Mouse (Mus musculus) urinary bladder, postnatal 25 days (tissue): ENCODE results near the gene Gpr33.

Experiments used
- DNase-seq: peaks from one replicate; pipeline ENCODE4 v3.0.0; 2022; ENCODE audit warnings: low spot score

The Gpr33 gene

DNA sequence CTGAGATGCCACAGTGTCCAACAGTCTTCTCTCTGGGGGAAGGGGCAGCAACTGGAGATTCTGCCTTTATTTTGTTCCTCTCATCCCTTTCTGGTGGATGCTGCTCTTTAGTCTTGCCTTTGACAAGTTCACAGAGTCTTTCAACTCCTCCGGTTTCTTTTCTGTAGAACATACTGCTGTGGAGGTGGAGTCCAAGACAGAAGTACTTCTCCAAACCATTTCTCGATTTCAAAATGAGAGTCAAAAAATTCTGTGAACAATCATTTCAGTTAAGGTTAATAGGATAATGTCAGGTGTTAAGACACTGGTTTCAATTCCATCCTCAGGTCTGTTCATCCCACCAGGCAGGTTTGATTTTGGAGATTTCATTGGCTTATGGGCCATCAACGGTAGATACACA, at the start of gene Gpr33:
Gene Gpr33 (minus strand): TSS at position 101 of the 400 bp plus-strand sequence.
- no peak for DNase-seq

DNA sequence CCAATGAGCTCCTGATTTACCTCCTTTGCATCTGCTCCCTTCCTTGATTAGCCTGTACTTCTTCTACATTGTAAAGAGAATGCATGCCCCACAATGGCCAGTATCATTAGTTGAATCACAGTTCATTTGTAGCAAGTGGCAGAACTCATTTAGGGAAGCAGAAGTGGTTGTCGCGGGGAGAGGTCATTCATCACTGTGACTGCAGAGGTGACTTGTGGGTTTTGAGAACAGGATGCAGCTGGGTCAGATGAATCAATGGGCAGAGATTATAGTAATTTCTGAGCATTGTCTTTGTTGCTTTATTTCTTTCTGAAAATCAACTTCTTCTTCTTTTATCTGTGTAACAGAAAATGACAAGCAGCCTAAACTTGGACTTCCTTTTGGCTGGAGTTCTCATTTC, 21.5 kb upstream of the Gpr33 start:
- DNase-seq, result no peak

DNA sequence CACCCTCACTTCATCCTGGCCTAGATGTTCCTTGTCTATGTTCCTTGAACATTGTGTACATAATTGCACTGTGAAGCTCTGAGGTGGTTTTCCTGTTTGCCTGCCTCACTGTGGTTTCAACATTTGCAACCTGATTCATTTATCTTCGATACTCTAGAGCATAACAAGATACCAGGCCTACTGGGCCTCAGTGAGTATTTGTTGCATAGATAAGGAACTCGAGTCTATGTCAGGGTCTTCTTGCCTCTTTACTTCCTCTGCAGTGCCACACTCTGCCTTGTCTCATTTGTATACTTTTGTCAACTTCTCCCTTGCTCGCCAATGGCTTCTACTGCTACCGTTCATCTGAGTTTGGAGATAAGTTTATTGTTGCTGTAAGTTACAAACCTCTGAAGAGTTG, 18.5 kb upstream of the Gpr33 start:
- DNase-seq, result no peak

DNA sequence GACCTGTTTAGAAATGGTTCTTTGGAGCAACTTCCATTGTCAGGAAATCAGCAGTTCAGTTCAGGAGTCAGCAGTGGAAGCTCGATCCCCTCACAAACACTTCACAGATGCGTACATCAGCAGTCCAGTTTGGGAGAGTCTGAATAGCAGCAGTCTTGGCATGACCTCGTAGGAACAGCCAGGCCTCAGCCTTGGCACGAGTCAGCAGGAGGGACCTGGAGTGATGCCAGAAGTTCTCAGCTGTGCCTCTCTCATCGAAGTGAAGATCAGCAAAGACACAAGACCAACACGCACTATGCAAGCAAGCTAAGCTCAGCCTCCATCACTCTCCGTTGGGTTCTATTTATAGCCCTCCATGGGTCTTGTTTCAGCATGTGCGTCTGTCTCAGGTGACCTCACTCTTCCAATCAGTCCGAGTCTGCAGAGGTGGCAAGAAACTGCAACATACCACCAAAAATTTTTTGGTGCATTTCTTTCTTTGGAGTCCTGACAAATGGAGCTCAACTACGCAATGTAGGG, 15.0 kb upstream of the Gpr33 start:
- DNase-seq, result no peak

DNA sequence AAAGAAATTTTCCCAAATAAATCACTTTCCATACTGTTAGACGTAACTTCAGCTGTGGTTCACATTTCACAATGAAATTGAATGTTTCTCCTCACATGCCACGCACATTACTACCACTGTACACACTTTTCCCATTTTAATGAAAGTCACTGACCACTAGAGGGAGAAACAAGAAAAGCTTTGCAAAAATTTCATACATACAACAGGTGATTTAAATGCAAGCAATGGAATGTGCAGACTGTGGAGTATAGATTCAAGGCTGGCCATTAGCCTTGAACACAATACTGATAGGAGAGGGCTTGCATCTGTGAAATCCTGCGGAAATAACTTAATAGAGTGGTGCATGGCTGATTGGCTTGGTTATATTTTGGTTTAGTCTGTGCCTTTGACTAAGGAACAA, 10.5 kb upstream of the Gpr33 start:
- DNase-seq, result no peak

DNA sequence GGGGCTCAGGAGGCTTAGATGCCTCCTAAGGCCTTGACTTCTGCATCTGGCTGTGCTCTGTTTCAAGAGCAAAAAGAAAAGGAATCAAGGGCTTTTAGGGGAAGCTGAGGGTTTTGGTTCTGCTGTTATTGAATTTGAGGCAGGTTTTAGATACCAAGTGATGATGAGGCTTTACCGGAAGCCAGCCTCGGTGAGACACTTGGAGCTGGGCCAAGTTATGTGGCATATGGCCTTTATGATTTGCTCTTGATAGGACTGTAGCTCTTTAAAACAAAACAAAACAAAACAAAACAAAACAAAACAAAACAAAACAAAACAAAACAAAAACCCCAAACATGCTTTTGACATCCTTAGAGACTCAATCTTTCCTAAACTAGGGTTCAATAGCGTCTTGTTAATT, 7.1 kb upstream of the Gpr33 start:
- no peak for DNase-seq

DNA sequence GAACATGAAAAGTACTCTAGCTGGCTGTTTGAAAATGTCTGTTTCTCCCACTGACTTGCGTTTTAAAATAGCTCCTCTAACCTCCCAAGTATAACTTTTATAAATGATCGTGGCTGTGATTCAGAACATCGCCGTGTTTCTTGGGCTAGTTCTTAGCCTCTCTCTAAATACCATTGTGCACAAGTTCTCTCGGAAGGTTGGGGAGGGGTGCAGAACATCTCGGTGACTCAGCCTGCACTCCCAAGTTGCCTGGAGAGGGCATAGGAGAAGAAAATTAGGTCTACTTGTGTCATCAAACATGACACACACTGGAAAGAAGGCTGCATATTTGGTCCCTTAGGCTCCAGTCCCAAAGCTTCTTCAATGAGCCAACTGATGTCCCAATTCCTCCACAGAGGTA, 4.4 kb upstream of the Gpr33 start:
- DNase-seq, result no peak

DNA sequence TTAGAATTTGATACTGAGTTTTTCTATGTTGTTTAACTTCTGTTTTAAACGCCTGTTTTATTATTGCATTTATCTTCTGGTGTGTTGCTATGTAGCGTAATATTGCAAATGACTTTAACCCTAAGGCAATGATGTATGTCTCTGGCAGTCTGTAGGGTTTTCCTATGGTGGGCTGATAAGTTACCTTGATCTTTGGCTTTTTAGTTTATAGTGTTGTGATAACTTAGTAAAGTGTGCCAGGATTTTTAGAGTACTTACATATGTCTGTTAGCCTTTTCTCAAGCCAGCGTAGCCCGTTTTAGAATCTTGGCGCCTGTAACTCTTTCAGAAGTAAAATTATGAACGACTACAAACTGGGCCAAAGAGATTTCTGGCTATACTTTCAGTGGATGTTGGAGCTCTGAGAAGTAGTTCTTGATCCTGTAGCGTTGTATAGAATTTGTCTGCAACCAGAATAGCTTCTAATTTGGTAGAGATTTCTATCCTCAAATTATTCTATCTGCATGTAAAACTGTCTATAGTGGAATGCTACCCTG, 13.3 kb downstream of the Gpr33 start:
- DNase-seq, result no peak

DNA sequence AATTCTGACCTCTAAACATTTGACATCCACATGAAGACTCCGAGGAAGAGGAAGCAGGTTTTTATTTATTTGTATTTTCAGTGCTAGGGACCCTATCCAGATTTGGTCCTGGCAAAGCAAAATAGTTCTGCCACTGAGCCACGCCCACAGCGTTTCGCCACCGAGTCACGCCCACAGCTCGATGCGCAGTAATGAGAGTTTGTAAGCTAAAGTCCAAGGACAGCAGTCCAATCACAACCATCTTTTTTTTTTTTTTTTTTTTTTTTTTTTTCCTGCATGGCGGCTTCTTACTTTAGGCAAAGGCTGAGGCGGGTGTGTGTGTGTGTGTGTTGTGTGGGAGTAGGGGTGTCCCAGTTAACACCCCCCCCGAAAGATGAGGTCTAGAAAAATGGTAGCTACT, 13.8 kb downstream of the Gpr33 start:
- DNase-seq, result no peak

DNA sequence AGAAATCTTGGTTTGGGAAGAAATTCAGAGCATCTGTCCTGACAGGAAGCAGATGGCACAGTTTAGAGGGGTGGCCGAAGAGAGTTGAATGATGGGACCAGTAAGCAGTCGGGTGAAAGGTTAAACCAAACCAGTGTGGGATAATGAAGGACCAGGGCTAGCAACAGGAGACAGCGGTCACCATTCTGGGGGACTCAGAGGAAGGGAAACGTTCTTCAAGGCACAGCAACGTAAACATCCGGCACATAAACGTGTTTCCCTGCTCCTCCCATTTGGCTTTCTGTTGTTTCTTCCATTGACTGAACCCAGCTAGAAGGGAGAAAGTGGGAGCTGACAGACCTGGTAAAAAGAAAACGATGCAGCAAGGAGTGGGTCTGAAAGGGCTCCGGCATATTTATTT, 14.6 kb downstream of the Gpr33 start:
- DNase-seq, result no peak

DNA sequence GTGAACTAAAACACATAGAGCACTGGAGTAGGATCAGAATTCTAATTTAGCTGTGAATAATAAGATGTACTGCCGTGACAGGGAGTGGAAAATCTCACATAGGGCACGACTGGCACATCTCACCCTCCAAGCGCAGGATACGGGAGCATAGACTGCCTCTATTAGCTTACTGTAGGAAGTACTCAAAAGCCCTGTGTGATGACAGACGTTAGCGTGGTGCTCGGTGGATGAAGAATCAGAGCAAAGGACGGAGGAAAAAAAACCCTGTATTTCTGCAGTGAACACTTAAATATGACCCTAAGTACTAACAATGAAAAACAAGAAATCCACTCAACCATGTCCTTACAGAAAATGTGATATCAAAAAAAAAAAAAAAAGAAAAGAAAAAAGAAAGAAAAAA, 15.7 kb downstream of the Gpr33 start:
- DNase-seq, result no peak

DNA sequence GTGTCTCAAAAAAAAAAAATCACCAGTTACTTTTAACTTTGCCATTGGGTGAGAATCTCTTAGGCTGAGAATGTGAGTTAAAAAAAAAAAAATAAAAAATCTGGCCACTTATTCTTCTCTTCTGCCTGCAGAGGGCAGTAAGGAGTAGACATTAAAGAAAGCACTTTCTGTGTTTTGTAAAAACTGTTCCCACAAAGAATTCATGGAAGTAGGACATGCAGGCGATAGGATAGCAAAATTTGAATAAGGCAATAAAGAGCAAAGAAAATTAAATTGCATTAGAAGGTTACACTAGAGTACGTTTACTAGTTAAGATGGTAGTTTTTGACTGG, 17.3 kb downstream of the Gpr33 start:
- no peak for DNase-seq

DNA sequence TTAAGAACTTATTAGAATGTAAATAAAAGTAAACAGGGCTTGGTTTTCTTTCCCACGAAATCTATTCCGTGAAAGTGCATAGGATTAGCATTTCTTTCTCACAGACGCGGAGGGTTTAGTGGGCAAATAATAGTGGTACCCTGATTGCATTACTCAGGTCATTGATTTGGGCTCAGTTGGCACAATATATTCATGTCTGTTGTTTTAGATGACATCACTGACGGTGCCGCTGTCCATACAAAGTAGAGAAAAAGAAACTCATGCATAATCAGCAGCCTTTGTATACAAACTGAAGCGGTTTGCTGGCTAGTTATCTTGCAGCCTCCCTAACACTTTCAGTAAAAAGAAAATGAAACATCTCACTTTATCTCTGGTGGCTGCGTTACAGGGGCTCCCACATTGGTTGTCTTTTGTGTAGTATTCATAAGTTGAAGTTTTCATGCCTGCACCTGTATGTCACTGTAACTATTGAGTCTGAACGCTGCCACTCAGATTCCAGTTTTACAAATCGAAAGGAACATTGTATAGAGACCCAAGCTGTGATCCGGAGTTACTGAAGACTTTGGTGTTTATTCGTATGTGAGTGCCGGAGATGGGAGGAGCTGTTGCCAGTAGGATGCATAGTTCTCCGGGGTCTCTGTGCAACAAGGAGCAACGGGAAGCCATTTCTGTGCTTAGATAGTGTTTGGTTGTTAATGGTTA, 17.8 kb downstream of the Gpr33 start:
- DNase-seq, result no peak

DNA sequence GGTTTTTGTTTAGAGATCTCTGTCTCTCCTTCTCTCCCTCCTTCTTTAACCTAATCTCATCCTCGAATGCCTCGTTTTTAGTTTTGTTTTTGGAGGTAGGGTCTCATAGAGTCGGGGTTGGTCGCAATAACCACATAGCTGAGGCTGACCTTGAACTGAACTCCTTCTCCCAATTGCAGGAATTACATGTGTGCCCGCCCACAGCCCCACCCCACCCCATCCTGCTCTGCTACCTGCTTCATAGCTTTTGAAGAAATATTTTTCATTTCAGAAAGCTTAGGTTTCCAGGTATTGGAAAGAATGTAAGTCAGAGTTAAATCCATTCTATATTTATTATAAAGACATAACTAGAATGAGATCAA, 21.2 kb downstream of the Gpr33 start:
- DNase-seq, result no peak

DNA sequence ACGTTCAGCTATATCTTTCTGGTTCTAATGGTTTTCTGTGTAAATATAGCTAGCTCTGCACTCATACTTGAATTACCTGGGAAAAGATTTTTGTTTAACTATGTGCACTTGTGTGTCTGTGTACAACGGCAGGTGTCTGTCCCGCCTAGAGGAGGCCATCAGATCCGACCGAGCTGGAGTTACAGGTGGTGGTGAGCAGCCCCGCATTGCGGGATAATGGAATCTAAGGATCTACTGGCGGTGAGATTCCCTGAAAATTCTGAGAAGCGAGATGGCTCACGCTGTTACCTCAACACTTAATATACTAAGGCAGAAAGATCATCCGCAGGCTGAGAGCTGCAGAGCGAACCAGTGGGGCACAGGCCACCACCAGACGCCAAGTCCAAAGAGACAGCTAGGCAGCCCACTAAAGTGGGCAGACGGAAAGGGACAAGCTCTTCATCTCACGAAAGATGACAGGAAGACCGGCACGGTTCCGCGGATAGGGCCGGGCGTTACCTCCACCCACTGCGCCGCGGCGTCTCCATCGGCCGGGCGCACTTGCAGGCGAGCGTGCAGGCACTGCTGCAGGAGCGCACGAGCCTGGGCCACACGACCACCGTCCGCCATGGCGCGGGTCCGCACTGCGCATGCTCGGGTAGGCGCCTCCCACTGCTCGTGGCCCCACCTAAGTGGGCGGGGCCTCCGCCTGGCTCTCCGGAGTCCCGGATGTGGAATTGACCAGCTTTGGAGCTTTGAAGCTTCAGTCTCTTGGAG, 21.8 kb downstream of the Gpr33 start, which contains the start of gene Dtd2:
Gene Dtd2 (minus strand): TSS at position 625 of the 756 bp plus-strand sequence.
- peak; percentile 95 for DNase-seq

DNA sequence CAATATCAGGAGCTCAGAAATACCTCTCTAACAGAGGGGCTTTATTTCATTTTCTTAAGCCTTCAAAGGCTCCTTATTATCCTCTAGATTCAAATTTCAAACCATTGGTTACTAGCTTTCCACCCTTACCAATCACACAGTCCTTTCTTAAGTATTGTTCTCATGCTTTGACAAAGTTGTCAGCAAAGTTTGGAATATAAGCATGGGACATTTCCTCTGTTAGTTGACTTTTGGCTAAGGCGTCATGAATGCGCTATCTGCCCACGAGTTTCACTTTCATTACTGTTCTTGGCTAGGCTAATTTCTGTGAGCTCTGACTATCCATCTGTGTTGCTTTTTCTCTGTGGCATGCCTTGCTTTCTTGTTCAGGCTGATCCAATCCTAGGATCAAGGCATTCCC, 25.1 kb downstream of the Gpr33 start:
- no peak for DNase-seq

DNA sequence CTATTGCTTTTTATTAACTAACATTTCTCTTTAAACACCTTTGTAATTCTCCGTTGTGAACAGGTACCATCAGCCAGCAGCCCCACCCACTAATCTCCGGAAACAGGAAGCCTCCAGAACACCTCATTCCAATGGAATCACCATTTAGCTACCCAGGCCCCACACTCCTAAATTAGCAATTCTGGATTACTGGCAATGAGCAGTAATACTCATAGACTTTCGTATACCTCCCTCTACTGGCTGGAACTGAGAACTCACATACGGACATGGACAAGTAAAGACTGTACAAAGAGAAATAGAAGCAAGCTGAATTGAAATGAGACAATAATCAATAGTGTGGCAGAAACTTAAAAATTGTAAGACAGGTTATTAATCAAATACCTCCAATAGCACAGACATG, 26.3 kb downstream of the Gpr33 start:
- peak; percentile 33 for DNase-seq

DNA sequence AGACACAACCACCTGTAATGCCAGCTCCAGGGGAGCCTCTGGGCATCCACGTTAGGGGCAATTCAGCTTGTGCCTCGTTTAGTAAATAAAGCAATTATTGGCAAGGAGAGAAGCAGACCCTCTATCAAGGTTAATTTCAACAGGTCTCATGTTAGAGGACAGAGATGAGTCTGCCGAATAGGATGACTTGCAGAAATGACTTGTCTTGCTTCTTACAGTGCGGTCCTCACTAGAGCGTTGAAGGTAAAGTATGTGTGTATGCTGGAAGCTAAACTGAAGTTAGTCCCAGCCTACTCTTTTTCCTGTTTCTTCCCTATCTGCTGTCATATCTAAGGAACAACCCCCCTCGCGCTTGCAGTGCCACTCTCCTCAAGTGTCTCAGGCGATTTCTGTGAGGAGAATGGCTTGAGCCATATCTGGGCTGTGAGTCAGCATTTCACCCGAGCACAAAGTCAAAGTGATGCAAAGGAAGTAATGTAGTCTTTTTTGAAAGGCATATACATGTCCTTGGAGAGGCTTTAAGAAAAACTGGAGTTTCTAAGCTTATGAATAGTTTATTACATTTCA, 29.4 kb downstream of the Gpr33 start:
- DNase-seq, result no peak

DNA sequence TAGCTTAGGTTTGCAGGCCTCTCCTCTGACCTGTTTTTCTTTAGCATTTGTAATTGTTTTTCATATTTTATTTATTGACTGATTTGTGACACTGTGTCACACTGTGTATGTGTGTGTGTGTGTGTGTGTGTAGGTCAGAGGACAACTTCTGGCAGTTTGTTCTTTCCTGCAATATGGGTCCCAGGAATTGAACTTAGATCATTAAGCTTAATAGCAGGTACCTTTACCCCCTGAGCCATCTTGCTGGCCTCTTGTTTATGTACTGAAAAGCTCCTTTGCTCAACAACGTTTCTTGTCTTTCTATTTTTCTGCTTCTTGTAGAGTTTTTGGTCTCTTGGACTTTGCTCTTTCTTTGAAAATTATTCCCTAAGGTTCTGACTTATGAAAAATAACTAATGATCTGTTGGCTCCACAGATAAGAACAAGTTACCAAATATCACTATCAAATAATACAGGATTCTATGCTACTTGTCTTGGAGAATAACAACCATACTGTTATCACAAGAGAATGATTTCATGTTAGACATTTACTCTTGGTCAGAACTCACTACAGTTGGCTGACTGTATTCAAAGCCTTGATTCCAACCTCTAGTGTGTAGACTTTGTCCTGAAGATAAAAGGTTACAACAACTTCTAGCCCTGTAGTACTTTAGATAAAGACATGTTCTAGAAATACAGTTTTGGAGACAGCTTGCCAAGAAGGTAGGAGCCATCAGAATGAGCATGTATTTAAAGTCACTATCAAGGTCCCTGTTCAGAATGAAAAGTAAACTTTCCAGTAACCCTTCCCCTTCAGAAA, 31.9 kb downstream of the Gpr33 start:
- DNase-seq, result no peak

DNA sequence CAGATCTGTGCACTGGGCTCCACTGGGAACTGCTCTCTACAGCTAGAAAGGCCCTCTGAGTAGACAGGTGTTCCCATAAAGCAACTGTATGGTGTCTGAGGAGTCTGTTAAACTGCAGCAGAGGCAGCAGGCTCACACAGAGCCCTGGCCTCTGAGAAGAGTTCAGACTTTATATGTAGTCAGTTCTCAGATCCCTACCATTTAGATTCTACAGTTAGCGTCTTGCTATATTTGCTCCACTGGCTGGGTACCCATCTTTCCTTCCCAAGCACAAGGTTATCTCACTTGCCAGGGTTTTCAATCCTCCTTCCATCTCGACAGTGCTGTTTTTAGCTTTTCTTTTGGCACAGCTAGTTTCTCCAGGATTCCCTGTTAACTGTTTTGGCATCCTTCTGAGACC, 37.2 kb downstream of the Gpr33 start:
- no peak for DNase-seq

DNA sequence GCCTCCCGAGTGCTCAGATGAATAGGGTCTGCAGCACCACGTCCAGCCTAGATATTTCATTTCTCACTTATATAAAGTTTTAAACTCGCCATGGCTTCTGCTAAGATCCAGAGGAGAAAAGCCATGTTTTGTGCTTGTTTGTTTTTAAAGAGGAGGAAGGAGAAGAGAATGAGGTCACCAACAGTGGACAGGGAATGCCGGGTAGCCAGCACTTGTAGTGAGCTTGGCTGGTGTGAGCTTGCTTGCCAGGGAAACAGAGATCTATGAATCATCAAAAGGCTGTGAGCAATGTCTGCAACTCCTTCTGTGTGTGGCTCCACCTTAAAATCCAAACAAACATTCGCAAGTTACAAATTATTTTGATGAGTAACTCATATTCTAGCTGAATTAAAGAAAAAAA, 39.3 kb downstream of the Gpr33 start:
- DNase-seq, result no peak

DNA sequence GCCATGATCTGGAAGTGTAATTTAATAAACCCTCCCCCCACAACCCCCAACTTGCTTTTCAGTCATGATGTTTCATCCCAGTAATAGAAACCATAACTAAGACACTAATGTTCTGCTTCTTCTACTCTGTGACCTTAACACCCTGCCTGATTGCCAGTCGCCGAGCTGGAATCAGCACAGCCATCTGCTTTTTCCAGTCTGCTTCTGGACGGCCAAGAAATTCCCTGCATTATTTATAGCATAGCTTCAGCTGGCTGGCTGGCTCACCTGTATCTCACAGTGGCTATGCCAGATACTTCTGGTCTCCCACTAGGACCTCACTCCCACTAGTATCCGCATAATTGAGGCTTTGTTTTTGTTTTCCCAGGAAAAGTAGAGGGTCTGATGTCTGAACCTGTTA, 42.0 kb downstream of the Gpr33 start:
- no peak for DNase-seq
